Mouse (Mus musculus) limb, embryonic 15.5 days (tissue): ENCODE measurements around the gene Zmynd8. TPM values are rescaled to one million over a fixed set of nuclear protein-coding genes. Genes with fewer than 3 reads are reported as not detected.
A peak's percentile ranks its signal among the peaks of the same experiment; 100 is the strongest.

ENCODE experiments used
- ATAC-seq: fragments of 200-750 bp; cut with Nextera tagmentation; 2 replicates; pipeline ENCODE4 v1.8.0; 2017; ENCODE audit warnings: low read depth, moderate TSS enrichment; ENCODE audit not compliant: insufficient number of reproducible peaks, low FRiP score, low TSS enrichment
- H3K27ac ChIP-seq: fragments of 300-500 bp; sonication (generic); 2 replicates; pipeline ENCODE4 v1.5.1; 2015; ENCODE audit warnings: moderate library complexity, mild to moderate bottlenecking, inconsistent platforms
- H3K27me3 ChIP-seq: fragments of 300-500 bp; sonication (generic); 2 replicates; pipeline ENCODE4 v1.6.1; 2015; ENCODE audit warnings: inconsistent platforms
- H3K36me3 ChIP-seq: fragments of 300-500 bp; sonication (generic); 2 replicates; pipeline ENCODE4 v1.6.1; 2015; ENCODE audit warnings: inconsistent platforms
- H3K4me1 ChIP-seq: fragments of 300-500 bp; sonication (generic); 2 replicates; pipeline ENCODE4 v1.6.1; 2015; ENCODE audit warnings: inconsistent platforms
- H3K4me2 ChIP-seq: fragments of 300-500 bp; sonication (generic); 2 replicates; pipeline ENCODE4 v1.6.1; 2015; ENCODE audit warnings: mild to moderate bottlenecking, inconsistent platforms
- H3K4me3 ChIP-seq: fragments of 300-500 bp; sonication (generic); 2 replicates; pipeline ENCODE4 v1.5.1; 2015; ENCODE audit warnings: mild to moderate bottlenecking, inconsistent platforms
- H3K9ac ChIP-seq: fragments of 300-500 bp; sonication (generic); 2 replicates; pipeline ENCODE4 v1.6.1; 2015; ENCODE audit warnings: inconsistent platforms
- H3K9me3 ChIP-seq: fragments of 300-500 bp; sonication (generic); 2 replicates; pipeline ENCODE4 v1.6.1; 2016; ENCODE audit warnings: inconsistent platforms
- WGBS: fragments of 180-500 bp; shearing (Covaris S2); methylation state at CpG from one replicate; pipeline ENCODE4 v1.1.7; 2015; 5-methylcytosine and 5-hydroxymethylcytosine counted together
- polyA plus RNA-seq: library from polyadenylated mRNA; unstranded; fragments of >200 nt; fragmentation: Nextera tagmentation; extraction: Ambion mirVana; gene quantifications from 2 replicates; pipeline ENCODE4 v1.2.1, GENCODE M21; 2015

Zmynd8 gene
- polyA plus RNA-seq, 1 experiment from 2014 or later: 52.2 TPM

- Histone ChIP-seq H3K4me3 (no peak overlapping the region), H3K4me2 (no peak overlapping the region), H3K27me3 (no peaks in the 10 kb centered on the region), H3K4me1 (peaks cover 12% of the 10 kb centered on the region; the same call in 1 of the 2 replicates), H3K9me3 (no peaks in the 10 kb centered on the region), H3K36me3 (peaks cover 88% of the 10 kb centered on the region), H3K27ac (no peak overlapping the region), H3K9ac (no peak overlapping the region)
- WGBS: 83% methylated on average over 23 of the region's 23 CpGs
- no peak for ATAC-seq
Measured at GRCm38 (mm10) chr2:165838606-165839316, 60.1 kb downstream of the Zmynd8 start.

GRCm38 (mm10) chr2:165834601-165835000 is 64.2 kb downstream of the Zmynd8 start:
- Histone ChIP-seq H3K9ac (no peak overlapping the region), H3K4me1 (peaks cover 31% of the 10 kb centered on the region), H3K4me2 (no peak overlapping the region), H3K9me3 (no peaks in the 10 kb centered on the region), H3K27me3 (no peaks in the 10 kb centered on the region), H3K36me3 (peaks cover 75% of the 10 kb centered on the region), H3K4me3 (no peak overlapping the region), H3K27ac (no peak overlapping the region)
- ATAC-seq: no peak
- 90% methylated on average over 13 of the region's 13 CpGs for WGBS

- Histone ChIP-seq H3K27me3 (no peaks in the 10 kb centered on the region), H3K4me3 (no peak overlapping the region), H3K9ac (no peak overlapping the region), H3K9me3 (no peaks in the 10 kb centered on the region), H3K4me1 (peaks cover 24% of the 10 kb centered on the region; the same call in 1 of the 2 replicates), H3K36me3 (peaks cover 77% of the 10 kb centered on the region), H3K27ac (peak overlapping the region; percentile 78), H3K4me2 (no peak overlapping the region)
- WGBS: 56% methylated on average over 9 of the region's 9 CpGs
- no peak for ATAC-seq
Measured at GRCm38 (mm10) chr2:165833468-165833867, 65.3 kb downstream of the Zmynd8 start.

- no peak overlapping the region for H3K9ac ChIP-seq
- H3K27ac ChIP-seq: peak overlapping the region; percentile 78
Measured at GRCm38 (mm10) chr2:165832720-165833119, 66.1 kb downstream of the Zmynd8 start.

GRCm38 (mm10) chr2:165832295-165832694 is 66.5 kb downstream of the Zmynd8 start:
- H3K27ac ChIP-seq: peak overlapping the region; percentile 78
- H3K36me3 ChIP-seq: peaks cover 74% of the 10 kb centered on the region
- no peaks in the 10 kb centered on the region for H3K9me3 ChIP-seq
- peaks cover 24% of the 10 kb centered on the region for H3K4me1 ChIP-seq
- H3K27me3 ChIP-seq: no peaks in the 10 kb centered on the region
- no peak for ATAC-seq
- WGBS: 53% methylated on average over 9 of the region's 9 CpGs
- H3K4me3 ChIP-seq: no peak overlapping the region
- H3K4me2 ChIP-seq: no peak overlapping the region
- H3K9ac ChIP-seq: no peak overlapping the region

More at GRCm38 (mm10) chr2:165832720-165833119, 66.1 kb downstream of the Zmynd8 start:
- H3K4me2 ChIP-seq: no peak overlapping the region
- WGBS: 58% methylated on average over 9 of the region's 9 CpGs
- peaks cover 76% of the 10 kb centered on the region for H3K36me3 ChIP-seq
- no peak for ATAC-seq
- no peaks in the 10 kb centered on the region for H3K9me3 ChIP-seq
- H3K27me3 ChIP-seq: no peaks in the 10 kb centered on the region
- no peak overlapping the region for H3K4me3 ChIP-seq
- H3K4me1 ChIP-seq: peaks cover 24% of the 10 kb centered on the region

GRCm38 (mm10) chr2:165831637-165832289 is 67.1 kb downstream of the Zmynd8 start:
- Histone ChIP-seq H3K36me3 (peaks cover 75% of the 10 kb centered on the region), H3K27me3 (no peaks in the 10 kb centered on the region), H3K27ac (peak overlapping the region; percentile 78; the same call in 1 of the 2 replicates), H3K4me1 (peaks cover 28% of the 10 kb centered on the region), H3K9me3 (no peaks in the 10 kb centered on the region), H3K9ac (no peak overlapping the region), H3K4me3 (no peak overlapping the region), H3K4me2 (no peak overlapping the region)
- 53% methylated on average over 8 of the region's 8 CpGs for WGBS
- ATAC-seq: peak; percentile 68; the same call in 1 of the 2 replicates

- H3K9me3 ChIP-seq: no peaks in the 10 kb centered on the region
- no peak overlapping the region; the same call in 1 of the 2 replicates for H3K27ac ChIP-seq
- peaks cover 75% of the 10 kb centered on the region for H3K36me3 ChIP-seq
- H3K27me3 ChIP-seq: no peaks in the 10 kb centered on the region
- H3K4me3 ChIP-seq: no peak overlapping the region
- peaks cover 33% of the 10 kb centered on the region for H3K4me1 ChIP-seq
- ATAC-seq: no peak
- H3K9ac ChIP-seq: no peak overlapping the region
- 66% methylated on average over 12 of the region's 12 CpGs for WGBS
- no peak overlapping the region for H3K4me2 ChIP-seq
Measured at GRCm38 (mm10) chr2:165828770-165829169, 70.0 kb downstream of the Zmynd8 start.

GRCm38 (mm10) chr2:165825964-165826712 is 72.7 kb downstream of the Zmynd8 start:
- Histone ChIP-seq H3K27ac (peak overlapping the region; percentile 43), H3K4me3 (no peak overlapping the region), H3K36me3 (peaks cover 85% of the 10 kb centered on the region), H3K4me1 (peaks cover 15% of the 10 kb centered on the region), H3K4me2 (no peak overlapping the region), H3K9ac (no peak overlapping the region), H3K27me3 (no peaks in the 10 kb centered on the region), H3K9me3 (no peaks in the 10 kb centered on the region)
- 61% methylated on average over 10 of the region's 10 CpGs for WGBS
- ATAC-seq: peak; percentile 71; the same call in 1 of the 2 replicates

GRCm38 (mm10) chr2:165825261-165825900 is 73.4 kb downstream of the Zmynd8 start:
- 91% methylated on average over 17 of the region's 17 CpGs for WGBS
- Histone ChIP-seq H3K9me3 (no peaks in the 10 kb centered on the region), H3K4me1 (peaks cover 17% of the 10 kb centered on the region), H3K27ac (no peak overlapping the region; the same call in 1 of the 2 replicates), H3K36me3 (peaks cover 85% of the 10 kb centered on the region), H3K4me3 (no peak overlapping the region), H3K4me2 (no peak overlapping the region), H3K27me3 (no peaks in the 10 kb centered on the region), H3K9ac (no peak overlapping the region)
- no peak for ATAC-seq

- no peak overlapping the region for H3K4me3 ChIP-seq
- H3K4me2 ChIP-seq: no peak overlapping the region
- no peaks in the 10 kb centered on the region for H3K9me3 ChIP-seq
- H3K36me3 ChIP-seq: peaks cover 86% of the 10 kb centered on the region
- H3K4me1 ChIP-seq: peaks cover 21% of the 10 kb centered on the region
- no peak overlapping the region for H3K27ac ChIP-seq
- no peak for ATAC-seq
- H3K27me3 ChIP-seq: no peaks in the 10 kb centered on the region
- 83% methylated on average over 10 of the region's 10 CpGs for WGBS
- H3K9ac ChIP-seq: no peak overlapping the region
Measured at GRCm38 (mm10) chr2:165824826-165825225, 74.0 kb downstream of the Zmynd8 start.

GRCm38 (mm10) chr2:165822478-165822877 is 76.3 kb downstream of the Zmynd8 start:
- H3K4me2 ChIP-seq: no peak overlapping the region
- no peaks in the 10 kb centered on the region for H3K9me3 ChIP-seq
- H3K27me3 ChIP-seq: no peaks in the 10 kb centered on the region
- H3K9ac ChIP-seq: no peak overlapping the region
- no peak overlapping the region for H3K27ac ChIP-seq
- H3K36me3 ChIP-seq: peaks cover 91% of the 10 kb centered on the region
- H3K4me3 ChIP-seq: no peak overlapping the region
- ATAC-seq: no peak
- peaks cover 24% of the 10 kb centered on the region for H3K4me1 ChIP-seq
- 90% methylated on average over 15 of the region's 15 CpGs for WGBS
